Mouse (Mus musculus): Measurements from ENCODE around the gene Stag3.

Gene Stag3

DNA sequence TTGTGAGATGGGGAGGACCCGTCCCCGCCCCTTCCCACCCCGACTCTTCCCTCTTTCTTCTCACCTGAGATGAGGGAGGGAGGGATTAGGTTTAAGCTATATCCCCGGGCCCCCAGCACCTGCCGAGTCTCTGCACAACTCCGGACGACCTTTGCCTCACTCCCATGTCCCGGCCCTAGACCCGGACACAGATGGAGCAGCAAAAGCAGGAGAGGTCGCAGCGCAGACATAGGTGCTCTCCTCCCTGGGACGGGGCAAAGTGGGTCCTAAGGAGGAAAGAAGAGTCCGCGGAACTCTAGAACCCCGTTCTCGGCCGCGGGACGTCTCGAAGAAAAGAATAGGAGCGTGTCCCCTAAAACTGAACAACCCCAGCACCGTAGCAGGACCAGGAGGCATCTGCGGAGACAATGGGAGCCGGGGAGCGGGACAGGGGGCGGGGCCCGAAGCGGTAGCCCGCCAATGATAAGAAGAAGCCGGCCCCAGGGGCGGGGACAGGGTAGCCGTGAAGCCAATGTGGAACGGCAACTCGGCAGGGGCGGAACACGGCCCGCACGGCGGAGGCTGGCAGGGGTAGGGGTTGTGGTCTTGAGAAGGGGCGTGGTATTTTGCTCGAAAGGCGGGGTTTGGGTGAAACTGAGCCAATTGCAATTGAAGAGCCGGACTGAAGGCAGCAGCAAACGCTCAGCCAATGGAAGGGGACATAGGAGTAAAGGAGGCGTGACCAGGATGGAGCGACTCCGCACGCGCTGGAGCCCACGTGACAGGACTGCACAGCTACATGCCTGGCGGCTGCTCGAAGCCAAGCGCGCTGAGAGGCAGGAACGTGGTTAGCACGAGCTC lies at the start of gene Stag3, which contains the start of the genes Gm43720 and Gpc2:
Stag3 (plus strand) TSS at position 656 of the 840 bp plus-strand sequence.
Gm43720 (minus strand) TSS at position 374 of the 840 bp plus-strand sequence.
Gpc2 (minus strand) TSS at position 421 of the 840 bp plus-strand sequence.
- DNase-seq = peak; percentile 69 to 72

DNA sequence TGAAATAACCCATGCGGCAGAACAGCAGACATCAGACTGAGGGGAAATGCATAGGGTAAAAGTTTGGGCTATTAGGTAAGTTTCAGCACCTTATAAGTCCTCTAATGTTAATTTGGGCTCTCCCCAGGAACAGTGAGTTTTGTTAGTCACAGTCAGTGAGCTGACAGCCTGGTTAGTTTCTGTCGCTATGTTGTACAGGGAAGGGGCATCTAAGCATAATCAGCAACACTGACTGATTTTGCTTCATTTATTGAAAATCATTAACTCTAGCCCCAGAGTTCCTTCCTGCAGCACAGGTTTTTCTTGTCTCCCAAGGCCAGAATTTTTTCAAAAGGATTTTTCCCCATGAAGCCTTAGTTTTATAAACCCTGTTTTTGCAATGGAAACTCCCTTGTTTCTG lies 46.3 kb upstream of the Stag3 start:
- DNase-seq = no peak

GRCm38 (mm10) chr5:138234224-138234623 lies 45.8 kb upstream of the Stag3 start:
- no peak for DNase-seq

DNA sequence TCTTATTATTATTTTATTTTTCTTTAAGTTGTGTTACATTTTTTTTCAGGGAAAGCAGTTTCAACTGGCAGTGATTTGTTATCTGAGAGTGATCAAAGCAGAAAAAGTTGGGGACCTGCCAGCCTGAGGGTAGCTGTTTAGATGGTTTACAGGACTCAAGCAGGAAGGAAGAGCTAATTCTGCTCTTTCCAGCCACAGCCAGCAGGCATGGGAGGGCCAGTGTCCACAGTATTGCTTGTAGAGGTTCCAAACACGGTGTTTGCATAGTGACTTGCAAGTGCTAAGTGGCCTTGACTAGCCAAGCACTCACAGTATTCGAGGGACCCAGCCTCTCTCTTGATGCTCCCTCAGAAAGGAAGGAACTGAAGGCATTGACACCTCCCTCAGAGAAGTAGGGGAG lies 38.5 kb upstream of the Stag3 start:
- DNase-seq = no peak

- DNase-seq = no peak
Observed at GRCm38 (mm10) chr5:138251144-138251543, 28.9 kb upstream of the Stag3 start.

- DNase-seq = no peak
Observed at GRCm38 (mm10) chr5:138253061-138253460, 27.0 kb upstream of the Stag3 start.

GRCm38 (mm10) chr5:138255353-138256093 lies 24.5 kb upstream of the Stag3 start, which contains the start of gene Lamtor4:
Gene Lamtor4, plus strand, starts transcription at chr5:138255482.
- DNase-seq = peak; percentile 97 to 98

DNA sequence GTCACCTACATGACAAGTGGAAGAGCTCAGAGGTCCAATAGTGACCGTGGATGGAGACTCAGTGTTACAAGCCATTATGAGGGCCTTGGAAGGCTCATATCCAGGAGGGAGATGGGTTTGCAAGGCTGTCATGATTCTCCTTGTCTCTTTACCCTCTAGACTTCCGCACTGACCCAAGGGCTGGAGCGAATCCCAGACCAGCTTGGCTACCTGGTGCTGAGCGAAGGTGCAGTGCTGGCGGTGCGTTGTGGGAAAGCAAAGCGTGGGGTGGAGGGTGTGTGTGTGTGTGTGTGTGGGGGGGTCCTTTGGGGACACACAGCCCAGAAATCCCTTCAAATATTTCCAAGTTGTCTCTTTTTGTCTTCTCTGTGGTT lies 24.0 kb upstream of the Stag3 start:
- no peak for DNase-seq

DNA sequence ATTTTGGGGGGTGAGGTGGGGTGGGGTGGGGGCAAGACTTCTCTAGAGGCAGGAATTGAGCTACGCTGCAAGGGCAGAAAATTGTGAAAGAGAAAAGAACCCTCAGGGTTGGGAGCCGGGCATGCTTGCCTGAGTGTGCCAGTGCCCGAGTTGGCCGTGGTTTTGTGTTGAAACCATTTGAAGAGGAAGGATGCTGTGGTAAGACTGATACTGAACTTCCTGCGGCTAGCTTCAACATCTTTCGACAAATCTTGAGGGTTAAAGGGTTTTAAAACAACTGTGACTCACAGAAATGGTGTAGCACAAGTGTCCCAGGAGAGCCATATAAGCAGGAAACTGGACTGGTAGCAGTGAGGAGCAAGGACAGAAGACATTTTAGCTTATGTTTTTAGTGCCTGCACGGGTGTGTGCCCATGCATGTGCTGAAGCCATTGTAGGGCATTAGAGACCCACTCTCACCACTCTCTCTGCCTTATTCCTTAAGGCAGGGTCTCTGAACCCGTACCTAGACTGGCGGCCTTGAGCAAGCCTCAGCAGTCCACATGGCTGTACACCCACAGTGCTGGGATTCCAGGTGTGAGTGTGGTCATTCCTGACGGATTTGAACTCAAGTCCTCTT lies 23.0 kb upstream of the Stag3 start:
- DNase-seq = no peak

DNA sequence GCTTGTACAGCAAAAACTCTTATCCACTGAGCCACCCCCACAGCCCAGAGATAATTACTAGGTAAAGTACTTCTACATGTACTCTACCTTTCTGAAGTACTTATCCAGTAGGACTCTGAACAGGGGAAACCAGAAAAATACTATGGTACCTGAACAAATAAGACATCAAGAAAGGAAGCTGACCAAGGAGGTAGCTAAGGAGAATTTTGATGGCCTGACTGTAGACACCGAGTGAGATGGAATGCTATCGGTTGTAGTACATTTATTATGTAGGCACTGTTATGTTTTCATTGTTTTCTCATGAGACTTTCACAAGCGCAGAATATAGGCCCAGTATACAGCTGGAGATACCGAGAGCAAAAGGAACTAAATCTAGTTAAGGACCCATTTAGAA lies 22.5 kb upstream of the Stag3 start:
- no peak for DNase-seq

DNA sequence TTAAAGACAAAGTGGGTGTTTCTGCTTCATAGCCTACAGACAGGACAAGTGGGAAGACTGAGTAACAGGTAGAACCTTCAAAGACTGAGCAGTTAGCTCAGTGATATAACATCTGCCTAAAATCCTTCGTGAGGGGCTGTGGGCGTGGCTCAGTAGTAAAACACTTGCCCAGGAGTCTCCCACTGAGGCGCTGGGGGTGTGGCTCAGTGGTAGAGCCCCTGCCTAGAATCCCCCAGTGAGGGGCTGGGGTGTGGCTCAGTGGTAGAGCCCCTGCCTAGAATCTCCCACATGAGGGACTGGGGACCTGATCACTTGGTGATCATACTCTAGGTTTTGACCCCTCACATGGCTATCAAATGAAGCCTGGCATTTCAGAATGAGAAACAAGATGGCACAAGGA lies 22.0 kb upstream of the Stag3 start:
- no peak for DNase-seq

DNA sequence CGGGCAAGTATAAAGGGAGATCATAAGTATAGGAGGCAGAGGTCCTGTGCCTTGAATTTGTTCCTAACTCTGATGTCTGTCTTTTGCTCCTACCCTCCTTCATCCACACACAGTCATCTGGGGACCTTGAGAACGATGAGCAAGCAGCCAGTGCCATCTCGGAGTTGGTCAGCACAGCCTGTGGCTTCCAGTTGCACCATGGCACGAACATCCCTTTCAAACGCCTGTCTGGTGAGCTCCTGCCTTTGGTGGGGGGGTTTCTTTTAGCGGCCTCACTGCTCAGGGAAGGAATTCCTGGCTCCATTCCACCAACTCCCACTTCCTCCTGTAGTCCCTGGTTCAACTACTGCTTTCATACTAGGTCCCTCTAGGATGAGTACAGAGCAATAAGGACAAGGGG lies 21.5 kb upstream of the Stag3 start:
- DNase-seq = no peak

DNA sequence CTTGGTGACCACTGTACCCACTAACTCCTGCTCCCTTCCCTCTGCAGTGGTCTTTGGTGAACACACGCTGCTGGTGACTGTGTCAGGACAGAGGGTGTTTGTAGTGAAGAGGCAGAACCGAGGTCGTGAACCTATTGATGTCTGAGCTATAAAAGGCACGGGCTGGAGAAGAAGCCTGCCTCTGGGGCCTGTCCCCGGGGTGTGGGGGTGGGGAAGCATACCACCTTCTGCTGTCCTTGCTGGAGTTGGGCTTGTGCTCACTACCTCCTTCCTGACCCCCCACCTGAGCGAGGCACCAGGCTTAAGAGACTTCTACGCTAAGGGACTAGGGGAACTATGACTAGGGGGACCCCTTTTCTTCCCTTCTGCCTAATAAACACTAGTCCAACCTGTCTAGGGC lies 21.0 kb upstream of the Stag3 start:
- DNase-seq = no peak

GRCm38 (mm10) chr5:138260051-138260450 lies 20.0 kb upstream of the Stag3 start:
- no peak for DNase-seq

- DNase-seq = no peak
Observed at GRCm38 (mm10) chr5:138260834-138261233, 19.2 kb upstream of the Stag3 start.

DNA sequence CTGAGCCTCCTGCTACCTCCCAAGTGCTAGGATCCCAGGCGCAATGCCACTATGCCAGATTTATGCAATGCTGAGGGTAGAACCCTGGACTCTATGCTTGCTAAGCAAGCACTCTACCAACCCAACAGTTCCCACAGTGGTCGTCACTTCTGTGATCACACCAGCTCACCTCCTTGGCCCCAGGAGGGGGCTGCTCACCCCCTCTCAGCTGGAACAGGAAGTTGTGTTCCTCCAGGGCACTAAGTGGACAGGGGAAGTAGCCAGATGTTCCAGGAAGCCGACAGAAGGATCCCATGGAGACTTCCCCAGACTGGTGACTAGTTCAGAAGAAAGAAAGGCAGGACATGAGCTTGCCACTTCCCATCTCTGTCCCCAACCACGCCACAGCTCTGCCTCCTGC lies 18.0 kb upstream of the Stag3 start:
- DNase-seq = no peak

- DNase-seq = no peak
Observed at GRCm38 (mm10) chr5:138262582-138263240, 17.3 kb upstream of the Stag3 start.

DNA sequence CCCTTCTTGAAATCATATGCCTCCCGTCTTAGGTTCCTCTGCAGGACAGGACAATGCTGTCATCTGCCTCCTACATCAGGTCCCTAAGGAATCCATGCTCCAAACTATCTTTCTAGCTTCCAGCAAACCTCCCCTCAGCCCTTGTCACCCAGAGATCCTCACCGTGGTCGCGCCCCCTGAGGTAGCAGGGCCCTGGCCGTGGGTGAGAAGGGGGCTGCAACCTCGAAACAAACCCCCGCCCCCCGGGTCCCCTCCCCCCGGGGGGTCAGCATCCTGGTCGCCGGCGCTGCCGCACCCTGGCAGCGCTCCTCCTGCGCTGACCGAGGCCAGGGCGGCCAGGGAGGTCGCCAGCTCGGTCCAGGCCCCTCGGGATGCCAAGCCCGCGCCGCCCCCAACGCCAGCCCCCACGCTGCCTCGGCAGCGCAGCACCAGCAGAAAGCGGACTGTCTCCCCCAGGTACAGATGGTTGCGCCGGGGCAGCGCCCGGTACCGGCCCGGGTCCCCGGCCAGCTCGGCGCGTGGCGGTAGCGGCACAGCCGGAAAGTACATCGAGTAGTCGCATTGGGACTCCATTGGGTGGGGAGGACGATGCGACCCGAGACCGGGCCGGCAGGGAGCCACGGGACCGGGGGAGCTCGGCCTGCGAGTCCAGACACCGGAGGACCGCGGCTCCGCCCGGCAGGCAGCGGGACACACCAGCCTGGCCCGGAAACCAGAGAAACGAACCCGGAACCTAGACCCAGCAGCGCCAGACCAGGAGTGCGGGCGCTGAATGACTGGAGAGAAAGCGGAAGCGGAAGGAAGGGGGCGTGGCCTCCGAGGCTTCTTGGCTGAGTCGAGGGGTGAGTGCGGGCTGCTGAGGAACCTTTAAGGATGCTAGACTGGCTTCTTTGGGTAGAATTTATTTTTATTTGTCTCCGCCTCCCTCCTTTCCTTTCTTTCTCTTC lies 16.5 kb upstream of the Stag3 start, which contains the start of gene BC037034:
BC037034 (minus strand) TSS at position 774 of the 947 bp plus-strand sequence.
- peak; percentile 89 to 92 for DNase-seq

DNA sequence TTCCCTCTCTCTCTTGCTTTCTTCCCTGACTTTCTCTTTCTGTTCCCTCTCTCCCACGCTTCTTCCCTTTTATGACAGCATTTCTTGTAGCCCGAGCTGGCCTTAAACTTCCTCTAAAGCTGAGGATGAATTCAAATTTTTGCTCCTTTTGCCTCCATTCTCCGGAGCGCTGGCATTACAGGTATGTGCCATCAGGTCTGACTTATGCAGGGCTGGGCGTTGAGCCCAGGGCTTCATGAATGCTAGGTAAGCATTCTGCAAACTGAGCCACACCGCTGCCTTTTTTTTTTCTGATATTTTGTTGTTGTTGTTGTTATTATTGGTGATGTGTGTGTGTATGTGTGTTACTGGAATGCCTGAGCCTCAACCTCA lies 15.8 kb upstream of the Stag3 start:
- no peak for DNase-seq

GRCm38 (mm10) chr5:138265712-138266111 lies 14.3 kb upstream of the Stag3 start:
- DNase-seq = no peak

- no peak for DNase-seq
Observed at GRCm38 (mm10) chr5:138267114-138267513, 12.9 kb upstream of the Stag3 start.

DNA sequence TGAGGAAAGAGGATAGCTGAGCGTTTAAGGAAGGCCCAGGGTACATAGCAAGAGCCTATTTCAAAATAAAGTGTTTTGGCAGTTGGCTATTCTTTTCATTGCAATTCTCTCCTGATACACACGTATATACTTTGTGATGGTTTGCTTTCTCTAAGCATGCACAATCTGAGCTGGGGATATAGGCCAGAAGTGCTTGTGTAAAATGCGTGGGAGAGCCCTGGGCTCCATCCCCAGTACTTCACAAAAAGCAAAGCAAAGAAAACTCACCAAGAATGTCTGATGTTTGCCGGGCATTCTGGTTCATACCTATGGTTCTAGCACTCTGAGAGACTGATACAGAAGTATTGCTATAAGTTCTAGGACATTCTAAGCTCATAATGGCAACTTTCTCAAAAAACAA lies 11.1 kb upstream of the Stag3 start:
- no peak for DNase-seq
